Mouse (Mus musculus) urinary bladder, postnatal 10 days (tissue): ENCODE measurements around the gene Grin2c.

Experiments used
- DNase-seq: peaks from one replicate; pipeline ENCODE4 v3.0.0; 2022; ENCODE audit warnings: low spot score

Gene Grin2c

DNA sequence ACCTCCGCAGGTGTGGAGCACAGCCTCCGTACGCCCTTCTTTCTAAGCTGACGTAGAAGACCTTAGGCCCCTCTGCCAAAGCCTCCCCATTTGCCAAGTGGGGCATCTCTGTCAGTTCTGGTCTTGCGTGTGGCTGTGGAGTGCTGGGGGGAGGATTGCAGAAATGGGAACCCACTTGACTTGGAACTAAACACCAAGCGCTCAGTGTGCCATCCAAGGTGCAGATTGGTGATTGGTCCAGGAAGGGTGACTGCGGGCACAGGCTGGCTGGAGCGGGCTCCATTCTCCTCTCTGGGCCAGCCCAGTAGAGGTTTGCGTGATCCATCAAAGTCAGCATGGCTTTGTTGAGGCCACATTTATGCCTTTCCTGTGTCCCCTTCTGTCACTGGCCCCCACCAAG, 64.3 kb downstream of the Grin2c start:
- DNase-seq = no peak

DNA sequence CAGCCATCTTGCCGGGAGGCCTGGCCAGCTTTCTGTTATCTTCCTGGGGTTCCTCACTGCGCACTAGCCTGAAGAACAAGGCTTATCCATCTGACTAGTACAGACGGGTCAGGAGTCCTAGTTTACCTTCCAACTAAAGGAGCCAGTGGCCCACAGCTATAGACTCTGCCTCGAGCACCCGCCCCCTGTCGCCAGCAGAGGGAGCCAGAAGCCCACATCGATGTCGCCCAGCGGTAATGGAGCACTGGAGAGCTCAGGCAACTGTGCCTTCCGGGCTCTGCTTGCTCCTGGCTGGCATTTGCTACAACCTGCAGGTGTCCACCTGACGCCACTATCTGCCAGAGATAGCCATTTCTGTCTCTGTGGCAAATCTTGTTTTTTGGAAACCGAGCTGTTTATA, 64.7 kb downstream of the Grin2c start:
- DNase-seq = peak; percentile 54

DNA sequence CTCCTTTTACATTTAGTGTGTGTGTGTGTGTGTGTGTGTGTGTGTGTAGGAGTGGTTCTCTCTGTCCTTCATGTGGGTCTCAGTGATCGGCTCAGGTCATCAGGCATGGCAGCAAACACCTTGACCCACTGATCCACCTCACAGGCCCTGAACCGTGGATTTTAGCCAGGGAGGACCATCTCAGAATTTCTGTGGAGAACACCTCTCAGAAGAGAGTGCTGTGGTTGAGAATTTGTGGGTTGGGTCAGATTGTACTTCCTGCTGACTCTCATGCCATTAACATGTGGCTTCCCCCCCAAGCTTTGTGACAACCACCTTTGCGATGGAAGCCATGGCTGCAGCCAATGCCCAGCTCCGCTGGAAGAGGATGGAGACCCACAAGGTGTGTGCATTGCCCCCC, 66.5 kb downstream of the Grin2c start:
- no peak for DNase-seq
